In genomic region chr2:19732922-19733859, GRCm38 (mm10) we compare ENCODE assay signal across 12 mouse cellular contexts.
DNase-seq lines count a peak whose midpoint lies in the region; ATAC-seq and TF ChIP-seq lines count a peak whose summit lies in the region.
"Had no signal": no experiment of that assay in that cellular context is flagged by ENCODE, and none has a peak within 500 bp of the region (broad histone marks: within the 10 kb centered on the region; RNA-seq: fewer than 3 reads in every experiment).

No protein-coding gene starts in this region.

- WGBS in heart, adult 2 months = 37% methylated on average over 12 of the region's 12 CpGs
- WGBS in heart, embryonic 11.5 days (ENCODE audit: insufficient replicate concordance) = 58% methylated on average over 12 of the region's 12 CpGs

- no peaks in the 10 kb centered on the region for H3K36me3 ChIP-seq in heart, adult 2 months (ENCODE audit: control insufficient read depth, insufficient read depth, low read length)
- no peaks in the 10 kb centered on the region for H3K36me3 ChIP-seq in heart, embryonic 11.5 days (ENCODE audit: control insufficient read depth, insufficient read depth, low read length)
- H3K36me3 ChIP-seq: heart, embryonic 10.5 days; liver, embryonic 13.5 days had no signal

- TF ChIP-seq POLR2A in heart, adult 2 months (IDR thresholded peaks at IDR 0.05; ENCODE audit: insufficient read depth, low read depth, low read length) = no peak

- in situ Hi-C loops in Patski (cut with MboI; ENCODE audit: low pct_unique_long_range_greater_than_20kb) = no loop called here

- H3K9ac ChIP-seq in heart, adult 2 months (ENCODE audit: low read depth, low read length) = no peak overlapping the region
- H3K9ac ChIP-seq in heart, embryonic 11.5 days (ENCODE audit: low read depth, low read length) = no peak overlapping the region
- H3K9ac ChIP-seq: liver, embryonic 13.5 days had no signal

- peak; percentile 71 for TF ChIP-seq CTCF in heart, adult 2 months (IDR thresholded peaks at IDR 0.05)
- peak; percentile 73 for TF ChIP-seq CTCF in layer of hippocampus, adult 2 months (conservative IDR thresholded peaks at IDR 0.05)
- TF ChIP-seq CTCF in Patski (IDR thresholded peaks at IDR 0.05) = peak; percentile 32

- POLR2A ChIA-PET in Patski (lab: Charles Lee) = no interaction called here

- CTCF ChIA-PET in Patski (lab: Charles Lee) = interaction anchor here (1.0 to 2.2 kb wide), 10 partner anchors 9 to 211 kb away, joined by 3 to 8 read pairs (median 4); no protein-coding TSS in a partner anchor

- intact Hi-C loops in heart, adult 2 months (cut with DNase I) = no loop called here

- no peaks in the 10 kb centered on the region for H3K79me2 ChIP-seq in heart, adult 2 months (replicated peaks; ENCODE audit: control insufficient read depth, insufficient read depth, low read length)

- H3K4me3 ChIP-seq in heart, adult 2 months = no peak overlapping the region
- H3K4me3 ChIP-seq in heart, embryonic 11.5 days (ENCODE audit: low read depth, low read length) = no peak overlapping the region
- no peak overlapping the region for H3K4me3 ChIP-seq in layer of hippocampus, adult 2 months
- H3K4me3 ChIP-seq: heart, embryonic 10.5 days; liver, embryonic 13.5 days had no signal

- H3K4me1 ChIP-seq in heart, adult 2 months (ENCODE audit: control insufficient read depth, insufficient read depth, low read length) = no peaks in the 10 kb centered on the region
- no peaks in the 10 kb centered on the region for H3K4me1 ChIP-seq in heart, embryonic 11.5 days (ENCODE audit: control insufficient read depth, insufficient read depth, low read length)
- H3K4me1 ChIP-seq: heart, embryonic 10.5 days; liver, embryonic 13.5 days had no signal

- H3K4me2 ChIP-seq in heart, embryonic 11.5 days = no peak overlapping the region
- H3K4me2 ChIP-seq: liver, embryonic 13.5 days had no signal

- H3K9me3 ChIP-seq in heart, embryonic 11.5 days (replicated peaks; ENCODE audit: control insufficient read depth, low read length) = no peaks in the 10 kb centered on the region
- H3K9me3 ChIP-seq: heart, embryonic 10.5 days; liver, embryonic 13.5 days had no signal

- no peak for ATAC-seq in heart, embryonic 11.5 days (replicated peaks; ENCODE audit: insufficient number of reproducible peaks, low FRiP score, low TSS enrichment)
- no peak for ATAC-seq in Patski

- no peaks in the 10 kb centered on the region for H3K27me3 ChIP-seq in heart, adult 2 months (ENCODE audit: control insufficient read depth, insufficient read depth, low read length)
- H3K27me3 ChIP-seq in heart, embryonic 11.5 days (ENCODE audit: control insufficient read depth, insufficient read depth, low read length) = no peaks in the 10 kb centered on the region
- H3K27me3 ChIP-seq in Patski = peaks cover 15% of the 10 kb centered on the region
- H3K27me3 ChIP-seq: liver, embryonic 13.5 days had no signal

- TF ChIP-seq EP300 in heart, adult 2 months (IDR thresholded peaks at IDR 0.05; ENCODE audit: insufficient read depth, low read depth, low read length) = no peak

- no peak for DNase-seq in heart, adult 2 months
- DNase-seq in layer of hippocampus, adult 2 months (ENCODE audit: low spot score in 2 of 2) = no peak
- DNase-seq in layer of hippocampus, adult 18-20 months (ENCODE audit: low spot score in 2 of 2) = no peak
- peak; percentile 7 for DNase-seq in 416B (ENCODE audit: low read depth)
- DNase-seq in Patski (ENCODE audit: low read depth, low spot score) = no peak
- DNase-seq in adrenal gland, postnatal 4 days (ENCODE audit: low spot score in 2 of 2) = no peak
- DNase-seq in MN1 (ENCODE audit: low spot score) = no peak
- DNase-seq: cerebellum, adult 2 months; liver, embryonic 13.5 days had no signal

- H3K27ac ChIP-seq in heart, adult 2 months = no peak overlapping the region
- no peak overlapping the region for H3K27ac ChIP-seq in heart, embryonic 11.5 days (ENCODE audit: low read depth, low read length)
- H3K27ac ChIP-seq in layer of hippocampus, adult 2 months = no peak overlapping the region
- H3K27ac ChIP-seq: heart, embryonic 10.5 days; liver, embryonic 13.5 days; macrophage had no signal
